Mouse (Mus musculus) layer of hippocampus, adult 18-20 months (tissue): ENCODE data around the gene Lamb1. TPM values are rescaled to one million over a fixed set of nuclear protein-coding genes. Genes with fewer than 3 reads are reported as not detected.

ENCODE experiments used
- DNase-seq, 2 experiments: peaks; one replicate each; pipeline ENCODE4 v3.0.0; 2022; ENCODE audit warnings: low spot score in 2 of 2
- total RNA-seq, 2 experiments: library from RNA; stranded (reverse); gene quantifications; 2 replicates each; pipeline ENCODE4 v1.2.3; 2021

Lamb1 gene
- total RNA-seq, 2 experiments from 2014 or later: 34.9 to 38.1 TPM

GRCm38 (mm10) chr12:31283131-31283530 is 18.1 kb downstream of the Lamb1 start:
- DNase-seq: no peak

GRCm38 (mm10) chr12:31283617-31284136 is 18.6 kb downstream of the Lamb1 start:
- DNase-seq: no peak

DNA sequence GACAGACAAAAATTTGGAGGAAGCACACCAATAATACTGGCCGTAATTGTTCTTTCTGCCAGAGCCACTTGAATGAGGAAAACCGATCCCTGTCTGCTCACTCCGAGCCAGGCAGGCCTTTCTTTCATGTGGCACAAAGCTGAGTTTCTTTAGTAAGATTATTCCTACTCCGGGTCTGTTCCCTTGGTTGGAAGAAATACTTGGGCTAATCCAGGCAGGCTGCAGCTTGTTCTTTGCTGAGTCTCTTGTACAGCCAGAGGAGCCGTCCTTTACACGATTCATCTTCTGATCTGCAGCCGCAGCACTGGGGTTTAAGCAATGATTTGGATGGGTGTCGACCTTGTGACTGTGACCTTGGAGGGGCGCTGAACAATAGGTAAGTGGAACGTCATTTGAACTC is 24.0 kb downstream of the Lamb1 start:
- no peak for DNase-seq

DNA sequence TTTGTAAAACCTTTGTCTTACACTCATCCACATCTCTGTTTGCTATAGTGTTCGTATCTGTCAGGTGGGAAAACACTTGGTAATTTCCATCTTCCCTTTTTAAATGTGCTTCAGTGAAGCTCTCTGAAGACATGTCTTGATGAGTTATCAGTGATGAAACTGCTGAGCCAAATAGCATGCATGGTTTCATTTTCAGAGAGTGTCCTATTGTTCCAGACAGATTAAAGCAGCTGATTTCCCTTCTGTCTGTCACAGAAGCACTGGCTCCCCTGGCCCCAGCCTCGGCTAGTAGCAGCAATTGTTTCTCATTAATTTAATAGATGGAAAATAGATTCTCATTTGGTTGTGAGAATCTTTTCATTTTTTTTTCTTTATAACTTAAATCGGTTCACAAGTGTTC is 25.9 kb downstream of the Lamb1 start:
- no peak for DNase-seq

GRCm38 (mm10) chr12:31293361-31294142 is 28.5 kb downstream of the Lamb1 start:
- DNase-seq: no peak

GRCm38 (mm10) chr12:31294526-31294925 is 29.5 kb downstream of the Lamb1 start:
- no peak for DNase-seq

- no peak for DNase-seq
Observed at GRCm38 (mm10) chr12:31294996-31295395, 30.0 kb downstream of the Lamb1 start.

- DNase-seq: no peak
Observed at GRCm38 (mm10) chr12:31295505-31295904, 30.5 kb downstream of the Lamb1 start.

GRCm38 (mm10) chr12:31296097-31296496 is 31.1 kb downstream of the Lamb1 start:
- DNase-seq: no peak

DNA sequence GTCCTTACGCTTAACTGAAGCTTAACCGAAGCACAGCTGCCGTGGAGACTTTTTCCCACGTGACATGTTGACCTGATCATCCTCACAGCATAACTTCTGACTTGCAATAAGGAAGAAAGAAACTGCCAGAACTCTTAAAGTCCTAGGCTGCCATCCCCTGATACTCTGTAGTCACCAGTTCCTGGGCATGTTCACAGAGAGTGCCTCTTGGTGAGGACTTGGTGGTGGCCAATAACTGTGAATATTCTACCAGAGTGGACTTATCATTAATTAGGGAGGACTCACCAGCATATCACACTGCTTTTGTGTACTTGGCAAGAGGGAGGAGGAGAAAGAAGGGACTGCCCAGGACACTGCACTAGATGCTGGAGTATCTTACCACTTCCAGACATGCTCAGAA is 33.1 kb downstream of the Lamb1 start:
- DNase-seq: no peak

DNA sequence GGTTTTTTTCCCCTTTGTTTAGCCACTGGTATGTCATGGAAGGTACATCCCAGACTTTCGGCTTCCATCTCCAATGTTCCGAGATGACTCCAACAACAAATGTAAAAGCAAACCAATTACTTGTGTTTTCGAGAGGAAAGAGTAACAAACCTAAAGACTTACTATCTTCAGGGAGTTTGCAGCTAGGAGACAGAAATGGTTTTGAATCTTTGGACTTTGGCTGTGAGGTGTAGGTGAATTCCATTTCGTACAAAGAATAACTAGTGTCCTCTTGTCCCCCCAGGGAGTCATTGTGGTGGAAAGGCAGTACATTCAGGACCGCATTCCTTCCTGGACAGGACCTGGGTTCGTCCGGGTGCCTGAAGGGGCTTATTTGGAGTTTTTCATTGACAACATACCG is 33.5 kb downstream of the Lamb1 start:
- DNase-seq: no peak

- DNase-seq: no peak
Observed at GRCm38 (mm10) chr12:31299126-31299525, 34.1 kb downstream of the Lamb1 start.

DNA sequence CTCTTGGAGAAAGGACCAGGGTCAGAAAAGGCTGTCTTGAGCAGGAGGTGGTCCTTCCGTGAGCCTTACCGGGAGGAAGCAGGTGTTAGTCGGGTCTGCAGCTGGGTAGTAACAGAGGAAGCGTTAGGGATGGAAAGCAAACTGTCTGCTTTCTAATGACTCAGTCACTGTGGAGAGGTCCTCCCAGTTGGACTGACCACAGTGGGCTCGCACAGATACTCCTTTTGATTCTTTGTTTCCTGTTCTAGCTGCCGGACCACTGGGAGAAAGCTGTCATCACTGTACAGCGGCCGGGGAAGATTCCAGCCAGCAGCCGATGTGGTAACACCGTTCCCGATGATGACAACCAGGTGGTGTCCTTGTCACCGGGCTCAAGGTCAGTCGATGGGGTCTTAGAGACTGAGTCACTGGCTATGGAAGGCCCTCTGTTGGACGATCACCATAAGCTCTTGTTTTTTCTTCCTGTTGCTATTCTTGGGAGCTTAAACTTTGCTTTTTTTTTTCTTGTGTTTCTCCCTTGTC is 34.7 kb downstream of the Lamb1 start:
- DNase-seq: no peak

DNA sequence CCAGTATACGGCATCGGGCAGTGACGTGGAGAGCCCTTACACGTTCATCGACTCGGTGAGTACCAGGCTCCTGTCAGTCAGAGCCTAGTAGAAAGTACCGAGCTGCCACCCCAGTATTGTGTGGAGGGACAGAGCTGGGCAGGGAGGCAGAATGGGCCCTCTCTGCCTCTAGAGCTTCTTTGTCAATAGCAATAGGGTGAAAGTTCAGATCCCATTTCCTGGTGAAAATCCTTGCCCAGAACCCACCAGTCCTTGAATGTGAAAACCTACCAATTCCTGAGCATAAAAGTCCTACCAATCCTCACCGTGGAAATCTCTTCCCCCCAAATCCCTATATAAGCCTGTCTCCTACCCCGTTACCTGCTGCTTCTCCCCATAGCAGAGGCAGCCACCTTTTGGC is 35.2 kb downstream of the Lamb1 start:
- no peak for DNase-seq

- DNase-seq: no peak
Observed at GRCm38 (mm10) chr12:31302266-31302665, 37.2 kb downstream of the Lamb1 start.

DNA sequence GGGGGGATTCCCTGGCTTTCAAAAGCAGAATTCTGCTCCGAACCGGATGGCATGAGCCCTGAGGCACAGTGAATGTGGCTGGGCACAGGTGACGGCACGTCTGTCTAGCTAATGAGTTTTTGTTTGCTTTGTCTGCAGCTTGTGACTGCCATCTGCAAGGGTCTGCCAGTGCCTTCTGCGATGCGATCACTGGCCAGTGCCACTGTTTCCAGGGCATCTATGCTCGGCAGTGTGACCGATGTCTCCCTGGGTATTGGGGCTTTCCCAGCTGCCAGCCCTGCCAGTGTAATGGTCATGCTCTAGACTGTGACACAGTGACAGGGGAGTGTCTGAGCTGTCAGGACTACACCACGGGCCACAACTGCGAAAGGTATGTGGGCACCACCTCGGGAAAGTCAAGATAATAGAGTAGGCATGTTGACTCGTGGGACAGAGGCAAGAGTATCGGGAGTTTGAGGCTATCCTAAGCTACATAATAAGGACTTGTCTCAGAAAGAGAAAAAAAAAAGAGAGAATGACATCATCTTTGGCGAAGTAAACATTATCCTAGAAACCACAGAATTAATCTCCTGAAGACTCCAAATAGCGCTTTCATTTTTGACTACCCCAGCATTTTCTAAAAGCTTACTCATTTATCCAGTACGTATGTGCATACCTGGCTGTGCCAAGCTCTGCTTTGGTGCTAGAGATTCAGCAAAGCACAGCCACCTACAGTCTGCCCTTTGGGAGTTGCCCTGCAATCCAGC is 37.9 kb downstream of the Lamb1 start:
- no peak for DNase-seq

DNA sequence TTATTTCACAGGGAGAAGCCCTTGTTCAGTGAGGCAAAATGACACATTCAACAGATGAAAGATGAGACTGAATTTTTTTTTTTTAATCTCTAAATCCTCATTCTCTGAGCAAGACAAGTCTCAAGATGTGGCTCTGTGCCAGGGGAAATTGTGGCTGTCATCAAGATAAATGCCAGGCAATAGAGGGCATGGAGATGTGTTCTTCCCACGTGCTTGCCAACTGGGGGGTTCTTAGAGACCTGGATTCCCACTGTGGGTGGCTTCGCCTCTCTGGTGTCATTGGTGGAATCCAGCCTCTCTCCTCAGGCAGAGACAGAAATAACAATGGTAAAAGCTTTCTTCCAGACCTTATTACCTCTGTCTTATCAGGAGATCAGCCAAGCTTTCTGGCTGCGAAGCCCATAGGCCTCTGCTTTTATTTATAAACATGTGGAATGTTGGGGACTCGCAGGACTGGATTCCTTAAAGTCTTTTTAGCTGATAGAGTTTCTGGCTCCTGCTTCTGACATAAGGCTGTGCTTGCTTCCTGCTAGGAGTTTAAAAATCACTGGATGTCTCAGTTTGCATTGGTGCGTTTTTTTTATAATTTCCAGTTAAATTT is 41.1 kb downstream of the Lamb1 start:
- DNase-seq: peak in 1 of 2 experiments; percentile 34

- DNase-seq: no peak
Observed at GRCm38 (mm10) chr12:31307011-31307410, 42.0 kb downstream of the Lamb1 start.

DNA sequence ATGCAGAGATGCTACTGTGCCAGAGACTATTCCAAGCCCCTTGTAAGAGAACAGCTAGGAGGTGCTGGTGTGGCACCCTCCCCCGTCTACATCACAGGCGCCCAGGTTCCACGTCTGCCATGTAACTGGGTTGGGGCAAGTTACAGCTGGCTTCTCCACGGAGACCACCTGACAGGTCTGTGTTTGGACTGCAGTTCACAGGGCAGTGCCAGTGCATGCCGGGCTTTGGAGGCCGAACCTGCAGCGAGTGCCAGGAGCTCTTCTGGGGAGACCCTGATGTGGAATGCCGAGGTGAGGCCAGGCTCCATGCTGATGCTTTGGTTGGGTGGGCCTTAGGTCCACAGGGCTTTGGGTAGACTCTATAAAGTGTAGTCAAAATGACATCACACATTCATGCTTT is 42.7 kb downstream of the Lamb1 start:
- no peak for DNase-seq

- DNase-seq: no peak
Observed at GRCm38 (mm10) chr12:31310687-31311086, 45.7 kb downstream of the Lamb1 start.

DNA sequence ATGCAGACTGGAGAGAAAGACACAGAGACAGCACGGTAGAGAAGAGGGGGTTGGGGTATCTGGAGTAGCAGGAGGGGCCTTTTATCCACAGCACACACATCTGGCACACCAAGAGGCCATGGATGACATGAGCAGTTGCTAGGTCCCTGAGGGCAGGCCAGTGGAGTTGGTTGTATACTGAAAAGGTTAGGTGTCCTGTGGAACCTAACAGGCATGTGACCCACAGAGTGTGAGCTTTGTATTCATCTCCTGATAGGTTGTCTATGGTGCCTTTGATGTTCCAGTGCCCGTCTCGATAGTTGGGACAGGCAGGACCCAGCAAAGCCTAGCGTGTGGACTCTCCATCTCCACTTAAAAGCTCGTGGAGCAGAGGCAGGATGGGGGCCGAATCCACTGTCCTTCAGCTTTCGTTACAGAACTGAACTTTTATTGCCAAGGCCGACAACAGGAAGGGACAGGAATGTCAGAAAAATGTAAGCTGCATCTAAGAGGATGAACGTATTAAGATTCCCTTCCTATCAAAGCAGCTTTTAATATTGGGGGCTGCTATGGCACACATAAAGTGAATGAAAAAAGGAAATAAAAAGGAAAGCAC is 46.7 kb downstream of the Lamb1 start:
- DNase-seq: no peak
